Mouse (Mus musculus): ENCODE measurements around the gene Abca8b. TPM values are rescaled to one million over a fixed set of nuclear protein-coding genes. Genes with fewer than 3 reads are reported as not detected.
A peak's percentile ranks its signal among the peaks of the same experiment; 100 is the strongest.
"Not testable (repeated sequence)": the region's sequence is repeated elsewhere in the genome, so short reads cannot be mapped to it uniquely, and the experiment has no call there.

Abca8b gene
- polyA plus RNA-seq, 1 experiment from 2014 or later, result 1.0 TPM

GRCm38 (mm10) chr11:109994014-109994413 is 1.6 kb downstream of the Abca8b start:
- TF ChIP-seq EP300 (optimal IDR thresholded peaks at IDR 0.05) (no peak), CTCF (IDR thresholded peaks at IDR 0.05; ENCODE audit: low read depth) (no peak)
- DNase-seq (ENCODE audit: low spot score), result no peak

GRCm38 (mm10) chr11:109991270-109991669 is 4.4 kb downstream of the Abca8b start:
- Histone ChIP-seq H3K4me1 (replicated peaks; ENCODE audit: control insufficient read depth, insufficient read depth) (no peaks in the 10 kb centered on the region), H3K36me3 (ENCODE audit: control insufficient read depth, insufficient read depth, low read length) (no peaks in the 10 kb centered on the region), H3K4me3 (ENCODE audit: low read depth, low read length) (no peak overlapping the region), H3K27me3 (ENCODE audit: control insufficient read depth, insufficient read depth, low read length) (no peaks in the 10 kb centered on the region), H3K27ac (replicated peaks) (no peak overlapping the region), H3K9ac (ENCODE audit: low read length) (no peak overlapping the region), H3K4me2 (replicated peaks; ENCODE audit: low read depth) (no peak overlapping the region), H3K9me3 (ENCODE audit: control insufficient read depth, low read length) (no peaks in the 10 kb centered on the region)
- TF ChIP-seq EP300 (optimal IDR thresholded peaks at IDR 0.05) (no peak), CTCF (IDR thresholded peaks at IDR 0.05; ENCODE audit: low read depth) (no peak)
- 69% methylated on average over 3 of the region's 3 CpGs for WGBS
- DNase-seq (ENCODE audit: low spot score) (no peak), ATAC-seq (ENCODE audit: low FRiP score, low TSS enrichment) (no peak)

More at GRCm38 (mm10) chr11:109994014-109994413, 1.6 kb downstream of the Abca8b start:
- WGBS, result 32% methylated on average over 6 of the region's 6 CpGs
- Histone ChIP-seq H3K36me3 (ENCODE audit: control insufficient read depth, insufficient read depth, low read length) (no peaks in the 10 kb centered on the region), H3K4me3 (ENCODE audit: low read depth, low read length) (no peak overlapping the region), H3K27ac (replicated peaks) (no peak overlapping the region), H3K27me3 (ENCODE audit: control insufficient read depth, insufficient read depth, low read length) (no peaks in the 10 kb centered on the region), H3K4me1 (replicated peaks; ENCODE audit: control insufficient read depth, insufficient read depth) (no peaks in the 10 kb centered on the region), H3K4me2 (replicated peaks; ENCODE audit: low read depth) (peak overlapping the region; percentile 58), H3K9me3 (ENCODE audit: control insufficient read depth, low read length) (no peaks in the 10 kb centered on the region), H3K9ac (ENCODE audit: low read length) (no peak overlapping the region)
- ATAC-seq (ENCODE audit: low FRiP score, low TSS enrichment), result no peak

- no peaks in the 10 kb centered on the region for H3K9me3 ChIP-seq (ENCODE audit: control insufficient read depth, low read length)
- WGBS, result 91% methylated on average over 2 of the region's 2 CpGs
- H3K4me1 ChIP-seq (replicated peaks; ENCODE audit: control insufficient read depth, insufficient read depth), result no peaks in the 10 kb centered on the region
- TF ChIP-seq CTCF (IDR thresholded peaks at IDR 0.05; ENCODE audit: low read depth), result no peak
- no peak for TF ChIP-seq EP300 (optimal IDR thresholded peaks at IDR 0.05)
- no peak overlapping the region for H3K27ac ChIP-seq (replicated peaks)
- no peak overlapping the region for H3K4me3 ChIP-seq (ENCODE audit: low read depth, low read length)
- ATAC-seq (ENCODE audit: low FRiP score, low TSS enrichment) (no peak), DNase-seq (ENCODE audit: low spot score) (no peak)
- H3K9ac ChIP-seq (ENCODE audit: low read length), result no peak overlapping the region
- no peaks in the 10 kb centered on the region for H3K36me3 ChIP-seq (ENCODE audit: control insufficient read depth, insufficient read depth, low read length)
- no peaks in the 10 kb centered on the region for H3K27me3 ChIP-seq (ENCODE audit: control insufficient read depth, insufficient read depth, low read length)
- H3K4me2 ChIP-seq (replicated peaks; ENCODE audit: low read depth), result no peak overlapping the region
Measured at GRCm38 (mm10) chr11:109990256-109990655, 5.4 kb downstream of the Abca8b start.

GRCm38 (mm10) chr11:109988164-109988563 is 7.5 kb downstream of the Abca8b start:
- Histone ChIP-seq H3K27ac (replicated peaks) (no peak overlapping the region), H3K4me2 (replicated peaks; ENCODE audit: low read depth) (no peak overlapping the region), H3K4me1 (replicated peaks; ENCODE audit: control insufficient read depth, insufficient read depth) (no peaks in the 10 kb centered on the region), H3K4me3 (ENCODE audit: low read depth, low read length) (no peak overlapping the region), H3K27me3 (ENCODE audit: control insufficient read depth, insufficient read depth, low read length) (no peaks in the 10 kb centered on the region), H3K9me3 (ENCODE audit: control insufficient read depth, low read length) (no peaks in the 10 kb centered on the region), H3K9ac (ENCODE audit: low read length) (no peak overlapping the region), H3K36me3 (ENCODE audit: control insufficient read depth, insufficient read depth, low read length) (no peaks in the 10 kb centered on the region)
- TF ChIP-seq CTCF (IDR thresholded peaks at IDR 0.05; ENCODE audit: low read depth) (no peak), EP300 (optimal IDR thresholded peaks at IDR 0.05) (no peak)
- WGBS, result 23% methylated on average over 1 of the region's 1 CpGs
- ATAC-seq (ENCODE audit: low FRiP score, low TSS enrichment), result no peak
- DNase-seq (ENCODE audit: low spot score), result no peak

- not testable (repeated sequence) for H3K27ac ChIP-seq (replicated peaks)
- WGBS, result 27% methylated on average over 11 of the region's 11 CpGs
Measured at GRCm38 (mm10) chr11:109987460-109988072, 8.1 kb downstream of the Abca8b start.

GRCm38 (mm10) chr11:109981872-109982271 is 13.8 kb downstream of the Abca8b start:
- WGBS, result 95% methylated on average over 2 of the region's 2 CpGs
- TF ChIP-seq CTCF (IDR thresholded peaks at IDR 0.05; ENCODE audit: low read depth) (no peak), EP300 (optimal IDR thresholded peaks at IDR 0.05) (no peak)

More at GRCm38 (mm10) chr11:109987460-109988072, 8.1 kb downstream of the Abca8b start:
- ATAC-seq (ENCODE audit: low FRiP score, low TSS enrichment); H3K4me2 ChIP-seq (replicated peaks; ENCODE audit: low read depth); H3K36me3 ChIP-seq (ENCODE audit: control insufficient read depth, insufficient read depth, low read length); H3K9ac ChIP-seq (ENCODE audit: low read length); H3K27me3 ChIP-seq (ENCODE audit: control insufficient read depth, insufficient read depth, low read length); H3K4me1 ChIP-seq (replicated peaks; ENCODE audit: control insufficient read depth, insufficient read depth); H3K9me3 ChIP-seq (ENCODE audit: control insufficient read depth, low read length); H3K4me3 ChIP-seq (ENCODE audit: low read depth, low read length): not testable (repeated sequence)
- DNase-seq (ENCODE audit: low spot score), result peak; percentile 16

More at GRCm38 (mm10) chr11:109981872-109982271, 13.8 kb downstream of the Abca8b start:
- no peaks in the 10 kb centered on the region for H3K36me3 ChIP-seq (ENCODE audit: control insufficient read depth, insufficient read depth, low read length)
- no peak overlapping the region for H3K27ac ChIP-seq (replicated peaks)
- H3K9ac ChIP-seq (ENCODE audit: low read length), result no peak overlapping the region
- H3K27me3 ChIP-seq (ENCODE audit: control insufficient read depth, insufficient read depth, low read length), result no peaks in the 10 kb centered on the region
- no peak overlapping the region for H3K4me2 ChIP-seq (replicated peaks; ENCODE audit: low read depth)
- DNase-seq (ENCODE audit: low spot score), result no peak
- no peaks in the 10 kb centered on the region for H3K4me1 ChIP-seq (replicated peaks; ENCODE audit: control insufficient read depth, insufficient read depth)
- H3K4me3 ChIP-seq (ENCODE audit: low read depth, low read length), result no peak overlapping the region
- ATAC-seq (ENCODE audit: low FRiP score, low TSS enrichment), result no peak
- no peaks in the 10 kb centered on the region for H3K9me3 ChIP-seq (ENCODE audit: control insufficient read depth, low read length)
